Mouse (Mus musculus): ENCODE results near the gene Atp7a. TPM values are rescaled to one million over a fixed set of nuclear protein-coding genes. Genes with fewer than 3 reads are reported as not detected.
A peak's percentile ranks its signal among the peaks of the same experiment; 100 is the strongest.

The Atp7a gene
- polyA plus RNA-seq, 1 experiment from 2014 or later = 35.5 TPM

- 60% methylated on average over 12 of the region's 12 CpGs for WGBS
- no peak overlapping the region for H3K27ac ChIP-seq
These were observed 109.0 kb downstream of the Atp7a start for GRCm38 (mm10) chrX:106135916-106136575.

DNA sequence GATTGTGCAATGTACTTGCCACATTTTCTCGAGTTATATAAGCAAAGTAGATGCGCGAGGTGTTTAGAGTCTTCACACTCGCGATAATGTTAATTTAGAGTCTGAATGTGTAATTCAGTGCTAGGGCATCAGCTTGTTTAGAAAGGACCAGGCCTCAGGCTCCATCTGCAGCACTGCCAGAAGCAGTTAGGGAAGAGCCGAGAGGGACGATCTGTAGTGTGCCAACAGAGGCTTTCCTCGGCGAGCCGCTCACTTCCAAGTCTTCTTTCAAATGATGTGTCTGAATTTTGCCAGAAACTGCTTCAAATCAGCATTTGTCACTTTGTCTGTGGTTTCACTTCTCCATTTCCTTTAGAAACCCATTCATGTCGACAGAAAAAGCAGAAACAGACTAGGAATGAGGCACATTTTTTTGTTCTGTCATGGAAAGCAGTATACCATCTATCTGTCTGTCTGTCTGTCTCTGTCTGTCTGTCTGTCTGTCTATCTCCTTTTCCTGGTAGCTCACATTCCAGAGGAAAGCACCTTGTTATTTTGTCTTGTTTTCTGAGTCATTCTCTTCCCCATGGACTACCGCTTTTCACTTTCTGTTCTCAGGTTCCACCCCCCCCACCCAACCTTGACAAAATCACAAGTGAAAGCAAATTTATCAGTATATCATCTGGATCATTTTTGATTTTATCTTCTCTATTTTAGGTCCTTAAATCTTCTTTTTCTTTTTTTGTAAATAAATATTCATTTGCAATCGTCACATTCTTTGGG lies 112.4 kb downstream of the Atp7a start:
- no peak overlapping the region for H3K4me2 ChIP-seq
- H3K4me1 ChIP-seq (replicated peaks) = no peaks in the 10 kb centered on the region
- no peak overlapping the region for H3K27ac ChIP-seq
- 0 out of 2 replicates have a peak, but pooled peaks cover 5% of the 10 kb centered on the region for H3K27me3 ChIP-seq
- 86% methylated on average over 13 of the region's 13 CpGs for WGBS
- no peaks in the 10 kb centered on the region for H3K9me3 ChIP-seq
- no peak overlapping the region for H3K4me3 ChIP-seq (replicated peaks)
- ATAC-seq (ENCODE audit: insufficient number of reproducible peaks, insufficient read depth, low FRiP score, low TSS enrichment, low read depth) = no peak
- no peak overlapping the region for H3K9ac ChIP-seq (replicated peaks)
- H3K36me3 ChIP-seq = no peaks in the 10 kb centered on the region

More at GRCm38 (mm10) chrX:106135916-106136575, 109.0 kb downstream of the Atp7a start:
- no peak overlapping the region for H3K4me3 ChIP-seq (replicated peaks)
- 0 out of 2 replicates have a peak, but pooled peaks cover 5% of the 10 kb centered on the region for H3K27me3 ChIP-seq
- H3K36me3 ChIP-seq = no peaks in the 10 kb centered on the region
- H3K4me1 ChIP-seq (replicated peaks) = no peaks in the 10 kb centered on the region
- H3K9me3 ChIP-seq = no peaks in the 10 kb centered on the region
- H3K9ac ChIP-seq (replicated peaks) = no peak overlapping the region
- H3K4me2 ChIP-seq = no peak overlapping the region
- no peak for ATAC-seq (ENCODE audit: insufficient number of reproducible peaks, insufficient read depth, low FRiP score, low TSS enrichment, low read depth)

DNA sequence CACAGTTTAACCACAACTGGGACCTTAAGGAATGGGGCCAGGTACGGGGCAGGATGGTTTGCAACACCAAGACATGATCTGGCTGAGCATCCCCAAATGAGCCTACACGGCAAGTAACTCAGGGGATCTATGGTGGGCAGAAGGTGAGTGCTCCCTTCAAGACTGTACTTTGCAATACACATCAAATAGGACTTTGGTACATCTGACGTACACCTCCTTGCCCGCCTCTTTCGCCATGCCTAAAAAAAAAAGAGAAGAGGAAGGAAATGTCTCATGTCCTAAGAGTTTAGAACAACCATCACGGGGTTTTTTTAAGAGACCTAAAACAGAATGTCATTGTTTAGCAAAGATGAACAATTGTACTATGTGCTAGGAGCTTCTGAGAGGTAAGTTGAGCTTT lies 115.9 kb downstream of the Atp7a start, which contains the start of gene Tlr13:
TSS of gene Tlr13 (plus strand) at position 269 of the 400 bp plus-strand sequence.
- Histone ChIP-seq H3K27ac (no peak within 1 kb of the TSS), H3K9me3 (no peaks in the 10 kb centered on the region), H3K4me1 (replicated peaks) (no peaks in the 10 kb centered on the region), H3K27me3 (no peaks in the 10 kb centered on the region), H3K36me3 (no peaks in the 10 kb centered on the region), H3K4me3 (replicated peaks) (no peak within 1 kb of the TSS), H3K4me2 (no peak within 1 kb of the TSS), H3K9ac (replicated peaks) (no peak within 1 kb of the TSS)
- no peak for ATAC-seq (ENCODE audit: insufficient number of reproducible peaks, insufficient read depth, low FRiP score, low TSS enrichment, low read depth)
- WGBS = 84% methylated on average over 6 of the region's 6 CpGs

DNA sequence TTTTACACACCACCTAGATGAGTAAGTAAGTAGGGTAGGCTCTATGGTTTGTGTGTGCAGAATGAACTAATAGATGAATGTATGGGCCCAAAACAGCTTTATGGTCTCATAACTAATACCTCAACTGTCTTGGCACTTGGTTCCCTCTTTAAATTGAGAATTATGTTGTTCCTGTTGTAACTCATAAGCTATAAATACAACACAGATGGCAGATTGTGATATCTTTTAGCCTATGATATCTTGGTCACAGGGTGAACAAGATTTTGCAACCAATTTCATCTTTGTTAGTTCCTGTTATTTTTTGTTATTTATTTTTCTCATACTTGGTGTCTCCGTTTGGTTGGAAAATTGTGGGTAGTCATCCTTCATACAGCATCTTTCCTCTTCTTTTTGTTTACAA lies 121.1 kb downstream of the Atp7a start:
- H3K27me3 ChIP-seq = no peaks in the 10 kb centered on the region
- no peak for ATAC-seq (ENCODE audit: insufficient number of reproducible peaks, insufficient read depth, low FRiP score, low TSS enrichment, low read depth)
- H3K4me2 ChIP-seq = no peak overlapping the region

GRCm38 (mm10) chrX:106149460-106149859 lies 122.4 kb downstream of the Atp7a start:
- H3K4me2 ChIP-seq = no peak overlapping the region
- H3K36me3 ChIP-seq = no peaks in the 10 kb centered on the region
- no peaks in the 10 kb centered on the region for H3K27me3 ChIP-seq
- no peaks in the 10 kb centered on the region for H3K4me1 ChIP-seq (replicated peaks)
- 79% methylated on average over 3 of the region's 3 CpGs for WGBS
- no peak for ATAC-seq (ENCODE audit: insufficient number of reproducible peaks, insufficient read depth, low FRiP score, low TSS enrichment, low read depth)
- H3K9me3 ChIP-seq = no peaks in the 10 kb centered on the region
- H3K27ac ChIP-seq = no peak overlapping the region
- H3K9ac ChIP-seq (replicated peaks) = no peak overlapping the region
- H3K4me3 ChIP-seq (replicated peaks) = no peak overlapping the region

More for the DNA sequence above, 121.1 kb downstream of the Atp7a start:
- Histone ChIP-seq H3K9me3 (no peaks in the 10 kb centered on the region), H3K4me3 (replicated peaks) (no peak overlapping the region), H3K9ac (replicated peaks) (no peak overlapping the region), H3K4me1 (replicated peaks) (no peaks in the 10 kb centered on the region), H3K36me3 (no peaks in the 10 kb centered on the region), H3K27ac (no peak overlapping the region)
- 87% methylated on average over 1 of the region's 1 CpGs for WGBS

GRCm38 (mm10) chrX:106154180-106154586 lies 127.1 kb downstream of the Atp7a start:
- Histone ChIP-seq H3K4me1 (replicated peaks) (no peaks in the 10 kb centered on the region), H3K27ac (no peak overlapping the region), H3K4me3 (replicated peaks) (no peak overlapping the region), H3K4me2 (no peak overlapping the region), H3K9me3 (no peaks in the 10 kb centered on the region), H3K9ac (replicated peaks) (no peak overlapping the region), H3K27me3 (peaks cover 6% of the 10 kb centered on the region; the same call in 1 of the 2 replicates), H3K36me3 (no peaks in the 10 kb centered on the region)
- ATAC-seq (ENCODE audit: insufficient number of reproducible peaks, insufficient read depth, low FRiP score, low TSS enrichment, low read depth) = no peak

GRCm38 (mm10) chrX:106155892-106156291 lies 128.8 kb downstream of the Atp7a start:
- 78% methylated on average over 4 of the region's 4 CpGs for WGBS
- ATAC-seq (ENCODE audit: insufficient number of reproducible peaks, insufficient read depth, low FRiP score, low TSS enrichment, low read depth) = no peak

GRCm38 (mm10) chrX:106163995-106164394 lies 136.9 kb downstream of the Atp7a start:
- no peak overlapping the region for H3K27ac ChIP-seq
- no peaks in the 10 kb centered on the region for H3K4me1 ChIP-seq (replicated peaks)
- no peaks in the 10 kb centered on the region for H3K9me3 ChIP-seq
- 57% methylated on average over 5 of the region's 5 CpGs for WGBS
- H3K4me3 ChIP-seq (replicated peaks) = no peak overlapping the region
- H3K36me3 ChIP-seq = no peaks in the 10 kb centered on the region
- no peak for ATAC-seq (ENCODE audit: insufficient number of reproducible peaks, insufficient read depth, low FRiP score, low TSS enrichment, low read depth)
- H3K4me2 ChIP-seq = no peak overlapping the region
- H3K27me3 ChIP-seq = no peaks in the 10 kb centered on the region
- H3K9ac ChIP-seq (replicated peaks) = no peak overlapping the region

More at GRCm38 (mm10) chrX:106155892-106156291, 128.8 kb downstream of the Atp7a start:
- Histone ChIP-seq H3K27ac (no peak overlapping the region), H3K4me2 (no peak overlapping the region), H3K4me3 (replicated peaks) (no peak overlapping the region), H3K9ac (replicated peaks) (no peak overlapping the region), H3K4me1 (replicated peaks) (no peaks in the 10 kb centered on the region), H3K9me3 (no peaks in the 10 kb centered on the region), H3K27me3 (peaks cover 6% of the 10 kb centered on the region; the same call in 1 of the 2 replicates), H3K36me3 (no peaks in the 10 kb centered on the region)

DNA sequence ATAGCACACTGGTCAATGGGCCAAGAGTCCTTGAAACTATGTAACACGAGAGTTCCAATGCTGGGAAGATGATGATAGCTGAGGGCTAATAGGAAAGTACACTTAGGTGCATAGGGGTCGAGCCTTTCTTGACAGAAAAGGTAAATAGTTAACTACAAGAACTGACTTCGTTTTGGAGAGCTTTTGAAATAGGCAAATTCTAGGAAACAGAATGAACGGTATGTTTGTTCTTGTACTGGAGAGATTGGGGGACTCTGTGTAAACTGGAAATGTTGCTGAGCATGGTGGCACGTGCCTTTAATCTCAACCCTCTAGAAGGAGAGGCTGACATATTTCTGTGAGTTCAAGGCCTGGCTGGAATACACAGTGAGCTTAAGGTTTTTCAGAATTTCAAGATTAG lies 137.5 kb downstream of the Atp7a start:
- no peak overlapping the region for H3K9ac ChIP-seq (replicated peaks)
- WGBS = 79% methylated on average over 5 of the region's 5 CpGs
- H3K9me3 ChIP-seq = no peaks in the 10 kb centered on the region
- no peaks in the 10 kb centered on the region for H3K27me3 ChIP-seq
- H3K4me3 ChIP-seq (replicated peaks) = no peak overlapping the region
- H3K4me1 ChIP-seq (replicated peaks) = no peaks in the 10 kb centered on the region
- H3K36me3 ChIP-seq = no peaks in the 10 kb centered on the region
- no peak overlapping the region for H3K27ac ChIP-seq
- H3K4me2 ChIP-seq = no peak overlapping the region
- no peak for ATAC-seq (ENCODE audit: insufficient number of reproducible peaks, insufficient read depth, low FRiP score, low TSS enrichment, low read depth)

DNA sequence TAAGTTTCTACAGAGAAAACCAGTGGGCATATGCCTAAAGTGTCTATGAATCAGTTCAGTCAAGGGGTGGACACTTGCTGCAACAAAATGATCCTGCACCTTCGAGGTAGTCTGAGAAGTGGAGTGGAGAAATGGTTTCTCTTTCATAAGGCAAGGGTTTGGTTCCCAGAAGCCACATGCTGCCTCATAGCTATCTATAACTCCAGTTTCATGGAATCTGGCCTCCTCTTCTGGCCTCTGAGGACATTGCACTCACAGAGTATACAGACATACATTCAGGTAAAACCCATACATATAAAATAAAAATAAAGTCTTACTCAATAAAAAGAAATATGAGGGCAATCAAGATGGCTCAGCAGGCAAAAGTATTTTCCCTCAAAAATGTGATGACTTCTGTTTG lies 138.0 kb downstream of the Atp7a start:
- ATAC-seq (ENCODE audit: insufficient number of reproducible peaks, insufficient read depth, low FRiP score, low TSS enrichment, low read depth) = no peak
- H3K9me3 ChIP-seq = no peaks in the 10 kb centered on the region
- H3K27me3 ChIP-seq = no peaks in the 10 kb centered on the region
- 86% methylated on average over 1 of the region's 1 CpGs for WGBS
- H3K4me3 ChIP-seq (replicated peaks) = no peak overlapping the region
- H3K4me2 ChIP-seq = no peak overlapping the region
- no peaks in the 10 kb centered on the region for H3K4me1 ChIP-seq (replicated peaks)
- no peak overlapping the region for H3K9ac ChIP-seq (replicated peaks)
- H3K27ac ChIP-seq = no peak overlapping the region
- H3K36me3 ChIP-seq = no peaks in the 10 kb centered on the region

GRCm38 (mm10) chrX:106171106-106171852 lies 144.2 kb downstream of the Atp7a start:
- ATAC-seq (ENCODE audit: insufficient number of reproducible peaks, insufficient read depth, low FRiP score, low TSS enrichment, low read depth) = peak; percentile 59
- 27% methylated on average over 18 of the region's 18 CpGs for WGBS
- Histone ChIP-seq H3K4me1 (replicated peaks) (no peaks in the 10 kb centered on the region), H3K4me2 (peak overlapping the region; percentile 45), H3K9ac (replicated peaks) (no peak overlapping the region), H3K4me3 (replicated peaks) (peak overlapping the region; percentile 23), H3K27me3 (no peaks in the 10 kb centered on the region), H3K9me3 (no peaks in the 10 kb centered on the region), H3K27ac (no peak overlapping the region), H3K36me3 (no peaks in the 10 kb centered on the region)
